Mouse (Mus musculus) retina, adult 2 months (tissue): ENCODE results near the gene Cabp2.

Experiments used
- DNase-seq: peaks from one replicate; pipeline ENCODE4 v3.0.0-alpha.2; 2012; ENCODE audit warnings: low read depth, low spot score

The Cabp2 gene

GRCm38 (mm10) chr19:4080511-4081009 lies 818 bp upstream of the Cabp2 start:
- DNase-seq: no peak

GRCm38 (mm10) chr19:4082219-4082965 lies 1.0 kb downstream of the Cabp2 start:
- no peak for DNase-seq

- DNase-seq: no peak
These were observed 1.9 kb downstream of the Cabp2 start for GRCm38 (mm10) chr19:4083316-4083715.

GRCm38 (mm10) chr19:4083826-4084225 lies 2.4 kb downstream of the Cabp2 start:
- DNase-seq: no peak

GRCm38 (mm10) chr19:4084984-4085383 lies 3.6 kb downstream of the Cabp2 start:
- no peak for DNase-seq

GRCm38 (mm10) chr19:4086156-4086555 lies 4.8 kb downstream of the Cabp2 start:
- DNase-seq: no peak

- no peak for DNase-seq
These were observed 5.7 kb downstream of the Cabp2 start for GRCm38 (mm10) chr19:4087090-4087489.

GRCm38 (mm10) chr19:4088146-4088545 lies 6.8 kb downstream of the Cabp2 start:
- DNase-seq: no peak

GRCm38 (mm10) chr19:4089128-4089527 lies 7.8 kb downstream of the Cabp2 start:
- no peak for DNase-seq

GRCm38 (mm10) chr19:4090446-4090845 lies 9.1 kb downstream of the Cabp2 start:
- DNase-seq: no peak

GRCm38 (mm10) chr19:4091383-4091782 lies 10.0 kb downstream of the Cabp2 start:
- no peak for DNase-seq

- DNase-seq: no peak
These were observed 11.4 kb downstream of the Cabp2 start for GRCm38 (mm10) chr19:4092750-4093149.

GRCm38 (mm10) chr19:4093772-4094171 lies 12.4 kb downstream of the Cabp2 start:
- DNase-seq: no peak

- DNase-seq: no peak
These were observed 13.0 kb downstream of the Cabp2 start for GRCm38 (mm10) chr19:4094348-4094747.

- DNase-seq: no peak
These were observed 13.5 kb downstream of the Cabp2 start for GRCm38 (mm10) chr19:4094774-4095303.

- DNase-seq: no peak
These were observed 14.4 kb downstream of the Cabp2 start for GRCm38 (mm10) chr19:4095802-4096201.

- peak; percentile 97 for DNase-seq
These were observed 15.5 kb downstream of the Cabp2 start, which contains the start of gene Cdk2ap2 for GRCm38 (mm10) chr19:4096642-4097440. Cdk2ap2 (plus strand) TSS chr19:4097182.

GRCm38 (mm10) chr19:4097441-4097825 lies 16.1 kb downstream of the Cabp2 start:
- DNase-seq: no peak

- no peak for DNase-seq
These were observed 17.0 kb downstream of the Cabp2 start for GRCm38 (mm10) chr19:4098426-4098825.

- DNase-seq: peak; percentile 85
These were observed 17.7 kb downstream of the Cabp2 start for GRCm38 (mm10) chr19:4099056-4099455.

- DNase-seq: no peak
These were observed 18.7 kb downstream of the Cabp2 start, which contains the start of gene Pitpnm1 for GRCm38 (mm10) chr19:4099837-4100717. Pitpnm1 (plus strand) TSS chr19:4099998.
